Mouse (Mus musculus) lung, adult 2 months (tissue): Measurements from ENCODE around the gene Csnk1e.

ENCODE experiments used
- CTCF ChIP-seq: fragments of 200-500 bp; IDR thresholded peaks from 2 replicates; pipeline ENCODE4 v1.5.1; 2011; ENCODE audit warnings: mild to moderate bottlenecking, low read length, control low read depth; ENCODE audit not compliant: insufficient read depth
- POLR2A ChIP-seq: fragments of 200-500 bp; IDR thresholded peaks from 2 replicates; pipeline ENCODE4 v1.6.1; 2011; ENCODE audit warnings: low read depth, mild to moderate bottlenecking, control low read depth, low read length, borderline replicate concordance; ENCODE audit errors: extremely low read depth

GRCm38 (mm10) chr15:79399231-79400052, 55.9 kb downstream of the Csnk1e start:
- no peak for TF ChIP-seq POLR2A
- no peak for TF ChIP-seq CTCF
